Mouse (Mus musculus) telencephalon, adult 2 months (tissue): ENCODE data around the gene Ddx46.

Experiments
- DNase-seq: peaks from one replicate; pipeline ENCODE4 v3.0.0-alpha.2; 2011; ENCODE audit warnings: low read depth, low spot score

The Ddx46 gene

DNA sequence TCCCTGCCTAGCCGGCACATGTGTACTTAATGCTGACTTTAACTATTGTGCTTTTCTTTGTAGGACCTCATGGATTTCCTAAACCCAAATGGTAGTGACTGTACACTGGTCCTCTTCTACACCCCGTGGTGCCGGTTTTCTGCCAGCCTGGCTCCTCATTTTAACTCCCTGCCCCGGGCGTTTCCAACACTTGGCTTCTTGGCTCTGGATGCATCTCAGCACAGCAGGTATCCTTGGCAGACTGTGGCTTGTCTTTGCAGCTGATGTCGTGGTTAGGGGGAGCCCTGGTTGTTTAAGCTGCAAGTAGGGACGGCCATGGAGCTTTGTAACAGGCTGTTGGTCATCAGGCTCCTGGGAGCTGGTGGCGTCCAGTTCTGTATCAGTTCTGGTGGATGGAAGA lies 86.7 kb downstream of the Ddx46 start:
- no peak for DNase-seq

DNA sequence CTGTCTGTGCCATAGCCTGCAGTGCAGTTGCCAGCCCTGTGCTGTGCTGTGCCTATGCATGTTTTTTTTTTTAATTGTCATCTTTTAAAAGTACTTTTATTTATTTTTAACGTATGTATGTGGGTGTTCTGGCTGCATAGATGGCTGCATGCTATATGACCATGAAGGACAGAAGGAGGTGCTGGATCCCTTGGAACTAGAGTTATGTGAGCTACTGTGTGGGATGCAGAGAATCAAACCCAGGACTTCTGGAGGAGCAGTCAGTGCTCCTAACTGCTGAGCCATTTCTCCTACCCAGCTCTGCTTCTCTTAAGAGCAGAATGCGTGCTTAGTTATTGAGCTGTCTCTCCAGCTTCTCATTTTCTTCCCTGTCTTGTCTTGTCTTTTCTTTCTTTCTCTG lies 87.2 kb downstream of the Ddx46 start:
- no peak for DNase-seq

DNA sequence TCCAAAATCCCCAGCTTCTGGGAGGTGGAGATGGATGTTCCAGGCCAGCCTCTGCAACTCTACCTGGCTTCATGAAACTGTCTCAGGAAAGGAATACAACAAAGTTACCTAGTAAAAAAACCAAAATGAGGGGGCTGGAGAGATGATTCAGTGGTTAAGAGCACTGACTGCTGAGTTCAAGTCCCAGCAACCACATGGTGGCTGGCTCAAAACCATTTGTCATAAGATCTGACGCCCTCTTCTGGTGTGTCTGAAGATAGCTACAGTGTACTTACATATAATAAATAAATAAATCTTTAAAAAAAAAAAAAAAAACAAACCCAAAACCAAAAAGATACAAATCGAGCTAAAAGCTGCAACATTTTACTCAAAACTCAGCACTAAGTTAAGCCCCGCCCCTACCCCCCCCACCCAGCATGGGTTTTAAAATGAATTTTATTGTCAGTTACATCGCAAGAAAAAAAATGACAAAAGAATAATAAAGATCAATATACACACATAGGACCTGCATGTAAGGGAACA lies 91.8 kb downstream of the Ddx46 start:
- DNase-seq, result no peak

DNA sequence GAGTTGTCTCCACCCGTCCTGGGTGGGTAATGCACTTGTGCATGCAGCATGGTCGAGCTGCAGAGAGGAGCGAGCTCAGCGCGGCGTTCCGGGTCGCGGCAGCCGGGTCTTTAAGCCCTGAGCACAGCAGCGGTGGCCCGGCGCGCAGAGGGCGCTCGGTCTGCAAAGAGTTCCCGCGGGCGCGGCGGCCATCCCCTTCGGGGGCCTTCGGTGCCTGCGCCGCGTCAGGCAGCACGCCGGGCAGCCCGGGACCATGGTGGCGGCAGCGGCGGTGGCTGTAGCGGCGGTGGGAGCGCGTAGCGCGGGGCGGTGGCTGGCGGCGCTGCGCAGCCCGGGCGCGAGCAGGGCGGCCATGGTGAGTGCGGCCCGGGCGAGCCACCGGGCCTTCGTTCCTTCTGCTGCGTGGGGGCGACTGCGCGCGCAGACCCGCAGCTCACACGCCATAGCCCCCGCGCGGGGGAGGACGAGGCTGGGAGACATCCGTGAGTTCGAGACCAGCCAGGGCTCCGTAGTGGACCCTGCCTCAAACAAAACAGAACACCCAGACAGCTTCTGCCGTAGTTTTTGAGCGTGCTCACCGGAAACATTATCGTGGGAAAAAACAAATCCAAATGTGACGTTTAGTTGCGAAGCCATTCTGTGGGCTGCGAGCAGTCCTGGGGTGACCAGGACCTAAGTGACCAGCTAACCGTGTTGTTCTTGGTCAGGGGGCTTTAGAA lies 92.5 kb downstream of the Ddx46 start, which contains the start of gene Pcbd2:
Gene Pcbd2, plus strand, starts transcription at position 249 of the 719 bp plus-strand sequence.
- no peak for DNase-seq

DNA sequence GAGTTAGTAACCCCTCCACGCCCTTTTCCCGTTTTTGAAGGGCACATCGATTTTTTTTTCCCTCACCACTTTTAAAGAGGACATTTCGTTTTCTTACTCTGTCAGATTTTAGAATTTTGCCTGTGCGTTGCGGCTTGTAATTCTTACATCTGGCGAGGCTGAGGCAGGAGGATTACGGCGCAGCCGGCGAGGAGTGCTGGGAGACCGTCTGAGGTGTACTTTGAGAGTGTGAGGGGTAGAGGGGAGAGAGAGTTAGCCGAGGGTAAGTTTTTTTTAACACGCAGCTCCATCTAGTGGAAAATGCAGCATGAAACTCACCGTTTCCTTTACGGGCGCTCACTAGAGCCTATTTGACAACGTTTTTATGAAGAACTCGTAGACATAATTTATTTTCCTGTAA lies 93.0 kb downstream of the Ddx46 start:
- peak; percentile 78 for DNase-seq

DNA sequence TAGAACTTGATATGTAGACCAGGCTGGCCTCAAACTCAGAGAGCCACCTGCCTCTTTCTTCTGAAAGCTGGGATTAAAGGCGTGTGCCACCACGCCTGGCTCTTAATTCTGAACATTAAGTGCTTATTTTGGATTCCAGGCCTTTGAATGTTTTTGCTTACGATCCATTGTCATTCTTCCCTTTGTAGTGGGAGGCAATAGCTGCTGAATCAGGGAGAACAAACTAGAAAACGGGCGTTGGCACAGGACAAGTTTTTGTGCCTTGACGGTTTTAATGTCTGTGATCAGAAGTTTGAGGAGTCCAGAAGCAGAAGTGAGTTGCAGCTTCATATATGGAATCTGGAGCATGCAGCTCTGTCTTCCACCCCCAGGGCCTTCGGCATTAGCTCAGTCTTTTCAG lies 95.9 kb downstream of the Ddx46 start:
- no peak for DNase-seq
